In genomic region chr11:97987551-97988526, GRCm38 (mm10) we compare ENCODE assay signal across 7 mouse cellular contexts. TPM values are rescaled to one million over a fixed set of nuclear protein-coding genes. Genes with fewer than 3 reads are reported as not detected.
DNase-seq lines count a peak whose midpoint lies in the region; ATAC-seq and TF ChIP-seq lines count a peak whose summit lies in the region.

No protein-coding gene starts in this region.

- peak; percentile 39; the same call in 1 of the 2 replicates for TF ChIP-seq POLR2A in small intestine, adult 2 months (IDR thresholded peaks at IDR 0.05; ENCODE audit: low read depth, low read length)

- ATAC-seq in intestine, postnatal 0 days: peak; percentile 76
- peak; percentile 75 for ATAC-seq in midbrain, embryonic 12.5 days (ENCODE audit: low FRiP score, low read depth)

- peak overlapping the region; percentile 94 for H3K4me2 ChIP-seq in intestine, postnatal 0 days (replicated peaks; ENCODE audit: low read depth)
- peak overlapping the region; percentile 62 for H3K4me2 ChIP-seq in midbrain, embryonic 12.5 days (replicated peaks)

- TF ChIP-seq CTCF in intestine, postnatal 0 days (IDR thresholded peaks at IDR 0.05; ENCODE audit: low read depth): peak; percentile 96
- TF ChIP-seq CTCF in small intestine, adult 2 months (IDR thresholded peaks at IDR 0.05; ENCODE audit: extremely low read depth, insufficient read length, insufficient replicate concordance, low read depth, low read length): peak; percentile 77

- H3K4me1 ChIP-seq in intestine, postnatal 0 days (replicated peaks; ENCODE audit: control insufficient read depth, insufficient read depth, low read length): 0 out of 2 replicates have a peak, but pooled peaks cover 3% of the 10 kb centered on the region
- H3K4me1 ChIP-seq in midbrain, embryonic 12.5 days: peaks cover 28% of the 10 kb centered on the region
- no peaks in the 10 kb centered on the region for H3K4me1 ChIP-seq in small intestine, adult 2 months (ENCODE audit: control insufficient read depth, insufficient read depth, insufficient read length, low read length)

- intact Hi-C loops in left cerebral cortex, postnatal 4 days (cut with DNase I): loop anchor here (5.0 kb wide), 3 partner anchors 86 to 206 kb away; partner anchors contain the start of genes Lasp1 and Rpl23

- H3K36me3 ChIP-seq in intestine, postnatal 0 days (ENCODE audit: control insufficient read depth, insufficient read depth): no peaks in the 10 kb centered on the region
- no peaks in the 10 kb centered on the region for H3K36me3 ChIP-seq in midbrain, embryonic 12.5 days
- H3K36me3 ChIP-seq in small intestine, adult 2 months (ENCODE audit: control insufficient read depth, insufficient read depth, low read length): no peaks in the 10 kb centered on the region

- H3K9me3 ChIP-seq in intestine, postnatal 0 days (ENCODE audit: control insufficient read depth): no peaks in the 10 kb centered on the region
- no peaks in the 10 kb centered on the region for H3K9me3 ChIP-seq in midbrain, embryonic 12.5 days

- under 1% methylated on average over 42 of the region's 42 CpGs for whole genome bisulfite sequencing in intestine, postnatal 0 days
- WGBS in midbrain, embryonic 12.5 days: under 1% methylated on average over 42 of the region's 42 CpGs
- under 1% methylated on average over 42 of the region's 42 CpGs for WGBS in small intestine, adult 2 months

- peak overlapping the region; percentile 86 for H3K27ac ChIP-seq in intestine, postnatal 0 days (ENCODE audit: low read depth, low read length)
- peak overlapping the region; percentile 85 for H3K27ac ChIP-seq in midbrain, embryonic 12.5 days (replicated peaks)
- peak overlapping the region; percentile 86 for H3K27ac ChIP-seq in small intestine, adult 2 months (ENCODE audit: insufficient read depth, low read depth, low read length)

- H3K9ac ChIP-seq in intestine, postnatal 0 days (ENCODE audit: low read depth, low read length): peak overlapping the region; percentile 54
- H3K9ac ChIP-seq in midbrain, embryonic 12.5 days (replicated peaks): peak overlapping the region; percentile 77

- peak overlapping the region; percentile 90 for H3K4me3 ChIP-seq in intestine, postnatal 0 days (ENCODE audit: low read depth, low read length)
- peak overlapping the region; percentile 88 for H3K4me3 ChIP-seq in midbrain, embryonic 12.5 days
- peak overlapping the region; percentile 85 for H3K4me3 ChIP-seq in small intestine, adult 2 months (ENCODE audit: low read depth, low read length)

- DNase-seq in adrenal gland, adult 8-10 months: peak; percentile 93
- DNase-seq in embryo, embryonic 9.5 days (ENCODE audit: extremely low spot score): peak; percentile 95
- peak; percentile 70 for DNase-seq in gonadal fat pad, adult 2 months (ENCODE audit: low read depth)
- DNase-seq in left cerebral cortex, postnatal 4 days: peak; percentile 90

- H3K27me3 ChIP-seq in intestine, postnatal 0 days (replicated peaks; ENCODE audit: control insufficient read depth, insufficient read depth, low read length): peaks cover 16% of the 10 kb centered on the region; the same call in 1 of the 2 replicates
- peaks cover 54% of the 10 kb centered on the region for H3K27me3 ChIP-seq in midbrain, embryonic 12.5 days
- peaks cover 12% of the 10 kb centered on the region for H3K27me3 ChIP-seq in small intestine, adult 2 months (ENCODE audit: control insufficient read depth, insufficient read depth, low read length)

RNA-seq across cellular contexts. Expression of gene Plxdc1, which starts 1.6 kb away (rescaled TPM):
- total RNA-seq in adrenal gland, adult 8-10 months (2022): 10 to 100 TPM; 13.5 to 36.2 (median 24.0) TPM
- polyA plus RNA-seq in gonadal fat pad, adult 2 months (2012; rRNA removed): 5.6 and 9.0 TPM in 2 replicates
- 0.30 and 0.31 TPM in 2 replicates for polyA plus RNA-seq in intestine, postnatal 0 days (2015; fragmentation: Nextera tagmentation; extraction: Ambion mirVana)
- 1 to 10 TPM; 2.1 to 2.4 TPM for total RNA-seq in left cerebral cortex, postnatal 4 days (2021)
- polyA plus RNA-seq in midbrain, embryonic 12.5 days (2016; fragmentation: Nextera tagmentation; extraction: Ambion mirVana): 0.34 and 0.48 TPM in 2 replicates
- 1.1 and 1.6 TPM in 2 replicates for polyA plus RNA-seq in small intestine, adult 2 months (2012; rRNA removed)

RNA-seq across cellular contexts. Expression of gene Arl5c, which starts 8.1 kb away (rescaled TPM):
- total RNA-seq in adrenal gland, adult 8-10 months (2022): 1 to 10 TPM in 3 of 4 experiments, under 1 TPM in 1; 0.44 to 1.8 (median 1.4) TPM
- polyA plus RNA-seq in gonadal fat pad, adult 2 months (2012; rRNA removed): 2.1 and 2.2 TPM in 2 replicates
- polyA plus RNA-seq in intestine, postnatal 0 days (2015; fragmentation: Nextera tagmentation; extraction: Ambion mirVana): 4.2 and 4.4 TPM in 2 replicates
- 1 to 10 TPM; 2.2 to 2.5 TPM for total RNA-seq in left cerebral cortex, postnatal 4 days (2021)
- polyA plus RNA-seq in midbrain, embryonic 12.5 days (2016; fragmentation: Nextera tagmentation; extraction: Ambion mirVana): 6.3 and 7.4 TPM in 2 replicates
- polyA plus RNA-seq in small intestine, adult 2 months (2012; rRNA removed): 0.55 and 1.1 TPM in 2 replicates

RNA-seq across cellular contexts. Expression of gene Cacnb1, which starts 35.0 kb away (rescaled TPM):
- 10 to 100 TPM in 2 of 4 experiments, 1 to 10 TPM in 2; 7.8 to 18.8 (median 13.6) TPM for total RNA-seq in adrenal gland, adult 8-10 months (2022)
- polyA plus RNA-seq in gonadal fat pad, adult 2 months (2012; rRNA removed): 9.0 and 13.8 TPM in 2 replicates
- polyA plus RNA-seq in intestine, postnatal 0 days (2015; fragmentation: Nextera tagmentation; extraction: Ambion mirVana): 2.8 and 3.2 TPM in 2 replicates
- 100 to 1,000 TPM; 100 to 104 TPM for total RNA-seq in left cerebral cortex, postnatal 4 days (2021)
- polyA plus RNA-seq in midbrain, embryonic 12.5 days (2016; fragmentation: Nextera tagmentation; extraction: Ambion mirVana): 34.3 and 35.2 TPM in 2 replicates
- polyA plus RNA-seq in small intestine, adult 2 months (2012; rRNA removed): 3.2 and 5.7 TPM in 2 replicates

RNA-seq across cellular contexts. Expression of gene Rpl19, which starts 38.7 kb away (rescaled TPM):
- 1,000 to 10,000 TPM in 2 of 4 experiments, 100 to 1,000 TPM in 2; 894 to 1,148 (median 997) TPM for total RNA-seq in adrenal gland, adult 8-10 months (2022)
- 1,005 and 1,089 TPM in 2 replicates for polyA plus RNA-seq in gonadal fat pad, adult 2 months (2012; rRNA removed)
- polyA plus RNA-seq in intestine, postnatal 0 days (2015; fragmentation: Nextera tagmentation; extraction: Ambion mirVana): 668 and 699 TPM in 2 replicates
- total RNA-seq in left cerebral cortex, postnatal 4 days (2021): 100 to 1,000 TPM; 711 to 733 TPM
- polyA plus RNA-seq in midbrain, embryonic 12.5 days (2016; fragmentation: Nextera tagmentation; extraction: Ambion mirVana): 741 and 746 TPM in 2 replicates
- 393 and 501 TPM in 2 replicates for polyA plus RNA-seq in small intestine, adult 2 months (2012; rRNA removed)

Comparison
In these comparisons a context has a peak if more than half of its experiments do, and no peak if none do; other contexts are left out.
1. Peak in every context shown above with its lines: DNase-seq, ATAC-seq, H3K4me3 ChIP-seq and H3K27ac ChIP-seq.